Mouse (Mus musculus) lung, postnatal 25 days (tissue): Measurements from ENCODE around the gene Pnkp.

Experiments used
- DNase-seq: peaks from one replicate; pipeline ENCODE4 v3.0.0; 2022; ENCODE audit warnings: low spot score

The Pnkp gene

GRCm38 (mm10) chr7:44905430-44905829 lies 48.5 kb downstream of the Pnkp start:
- DNase-seq = no peak

- DNase-seq = no peak
These were observed 52.0 kb downstream of the Pnkp start for GRCm38 (mm10) chr7:44908706-44909476.
